ENCODE assay signal across 17 mouse cellular contexts in the genomic region with DNA sequence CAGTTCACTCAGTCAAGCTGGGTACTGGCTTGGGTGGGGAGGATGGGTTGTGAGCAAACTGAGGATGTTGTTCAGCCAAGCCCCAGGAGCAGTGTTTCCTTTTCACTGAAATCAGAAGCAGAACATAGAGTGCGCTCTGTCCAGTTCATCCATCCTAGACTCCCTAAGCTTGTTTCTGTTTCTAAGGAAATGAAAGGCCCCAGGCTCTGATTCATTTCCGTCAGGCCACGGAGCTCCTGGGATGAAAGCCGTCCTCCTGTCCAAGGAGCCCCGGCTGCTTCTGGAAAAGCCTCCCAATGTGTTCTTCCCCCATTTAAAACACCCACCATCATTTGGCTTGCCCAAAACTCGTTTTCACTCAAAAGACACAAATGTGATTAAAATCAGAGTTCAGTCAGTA.
A peak's percentile ranks its signal among the peaks of the same experiment; 100 is the strongest.
DNase-seq lines count a peak whose midpoint lies in the region; TF ChIP-seq lines count a peak whose summit lies in the region.
"Had no signal": no experiment of that assay in that cellular context is flagged by ENCODE, and none has a peak within 500 bp of the region (broad histone marks: within the 10 kb centered on the region; RNA-seq: fewer than 3 reads in every experiment).

No protein-coding gene starts in this region.

- H3K36me3 ChIP-seq in heart, embryonic 10.5 days = no peaks in the 10 kb centered on the region
- H3K36me3 ChIP-seq: forebrain, embryonic 12.5 days; limb, embryonic 12.5 days; midbrain, embryonic 12.5 days; neural tube, embryonic 15.5 days had no signal

- H3K9me3 ChIP-seq in heart, embryonic 10.5 days = no peaks in the 10 kb centered on the region
- H3K9me3 ChIP-seq: forebrain, embryonic 12.5 days; limb, embryonic 12.5 days; midbrain, embryonic 12.5 days; neural tube, embryonic 15.5 days had no signal

- H3K27ac ChIP-seq in heart, embryonic 10.5 days = no peak overlapping the region
- H3K27ac ChIP-seq in left cerebral cortex, adult 2 months = peak overlapping the region; percentile 19
- H3K27ac ChIP-seq: forebrain, embryonic 12.5 days; limb, embryonic 12.5 days; liver, embryonic 14.5 days; midbrain, embryonic 12.5 days; neural tube, embryonic 15.5 days had no signal

- TF ChIP-seq CTCF in left cerebral cortex, adult 2 months (IDR thresholded peaks at IDR 0.05) = no peak

- 58% methylated on average over 6 of the region's 6 CpGs for WGBS in heart, embryonic 10.5 days

- no peaks in the 10 kb centered on the region for H3K27me3 ChIP-seq in heart, embryonic 10.5 days (ENCODE audit: insufficient read depth, poor library complexity, severe bottlenecking)
- H3K27me3 ChIP-seq: CH12.LX; forebrain, embryonic 12.5 days; limb, embryonic 12.5 days; midbrain, embryonic 12.5 days; neural tube, embryonic 15.5 days had no signal

- H3K4me3 ChIP-seq in heart, embryonic 10.5 days = no peak overlapping the region
- no peak overlapping the region for H3K4me3 ChIP-seq in left cerebral cortex, adult 2 months
- H3K4me3 ChIP-seq: forebrain, embryonic 12.5 days; limb, embryonic 12.5 days; midbrain, embryonic 12.5 days; myocyte; neural tube, embryonic 15.5 days had no signal

- intact Hi-C loops in left cerebral cortex, adult 2 months (cut with DNase I) = no loop called here

- DNase-seq in embryo, embryonic 10 days (ENCODE audit: low spot score) = peak; percentile 14
- DNase-seq in embryo, embryonic 9.5 days (ENCODE audit: extremely low spot score) = no peak
- peak; percentile 21 to 38 for DNase-seq in heart, adult 9 months (ENCODE audit: low spot score in 2 of 2)
- DNase-seq in heart, embryonic 10.5 days (ENCODE audit: low spot score) = no peak
- DNase-seq in left cerebral cortex, adult 2 months (ENCODE audit: extremely low spot score in 1 of 2, low spot score in 2 of 2) = no peak
- no peak for DNase-seq in left cerebral cortex, adult 9 months (ENCODE audit: low spot score in 2 of 2)
- no peak for DNase-seq in frontal cortex, adult 2 months (ENCODE audit: extremely low spot score in 1 of 2, low spot score in 1 of 2)
- DNase-seq: adrenal gland, adult 2 months; cerebellum, adult 18-20 months; right cerebral cortex, postnatal 25 days had no signal

- peaks cover 11% of the 10 kb centered on the region for H3K4me1 ChIP-seq in heart, embryonic 10.5 days

Comparison
In these comparisons a context has a peak if more than half of its experiments do, and no peak if none do; other contexts are left out.
1. DNase-seq: peak in embryo, embryonic 10 days (single experiment) and heart, adult 9 months (2 of 2); none in embryo, embryonic 9.5 days (single experiment), heart, embryonic 10.5 days (single experiment), left cerebral cortex, adult 2 months (0 of 2), left cerebral cortex, adult 9 months (0 of 2) and frontal cortex, adult 2 months (0 of 2).